Mouse (Mus musculus): Measurements from ENCODE around the gene Arrdc5. TPM values are rescaled to one million over a fixed set of nuclear protein-coding genes. Genes with fewer than 3 reads are reported as not detected.

The Arrdc5 gene
- polyA plus RNA-seq, 1 experiment from 2014 or later, result not detected

- no peak overlapping the region for H3K9ac ChIP-seq (ENCODE audit: low read depth, low read length)
- peaks cover 6% of the 10 kb centered on the region for H3K4me1 ChIP-seq (ENCODE audit: control insufficient read depth, insufficient read depth, low read length)
- no peak overlapping the region for H3K4me3 ChIP-seq (ENCODE audit: low read length)
- H3K4me2 ChIP-seq (replicated peaks; ENCODE audit: low read depth, low read length), result no peak overlapping the region
- no peak overlapping the region for H3K27ac ChIP-seq (ENCODE audit: low read depth, low read length)
- WGBS, result 37% methylated on average over 8 of the region's 8 CpGs
- ATAC-seq (ENCODE audit: low FRiP score, low TSS enrichment), result no peak
- H3K9me3 ChIP-seq (ENCODE audit: control insufficient read depth, low read length), result no peaks in the 10 kb centered on the region
- H3K27me3 ChIP-seq (ENCODE audit: control insufficient read depth, insufficient read depth, low read length), result no peaks in the 10 kb centered on the region
- no peaks in the 10 kb centered on the region; the same call in 1 of the 2 replicates for H3K36me3 ChIP-seq (ENCODE audit: control insufficient read depth, insufficient read depth, low read length)
Measured at GRCm38 (mm10) chr17:56332987-56333386, 32.9 kb upstream of the Arrdc5 start.

GRCm38 (mm10) chr17:56331256-56331655, 31.2 kb upstream of the Arrdc5 start:
- H3K4me2 ChIP-seq (replicated peaks; ENCODE audit: low read depth, low read length), result no peak overlapping the region
- no peaks in the 10 kb centered on the region for H3K27me3 ChIP-seq (ENCODE audit: control insufficient read depth, insufficient read depth, low read length)
- H3K4me1 ChIP-seq (ENCODE audit: control insufficient read depth, insufficient read depth, low read length), result peaks cover 15% of the 10 kb centered on the region
- no peak overlapping the region for H3K9ac ChIP-seq (ENCODE audit: low read depth, low read length)
- no peaks in the 10 kb centered on the region for H3K9me3 ChIP-seq (ENCODE audit: control insufficient read depth, low read length)
- H3K27ac ChIP-seq (ENCODE audit: low read depth, low read length), result no peak overlapping the region
- ATAC-seq (ENCODE audit: low FRiP score, low TSS enrichment), result no peak
- H3K4me3 ChIP-seq (ENCODE audit: low read length), result no peak overlapping the region
- no peaks in the 10 kb centered on the region; the same call in 1 of the 2 replicates for H3K36me3 ChIP-seq (ENCODE audit: control insufficient read depth, insufficient read depth, low read length)

- Histone ChIP-seq H3K4me2 (replicated peaks; ENCODE audit: low read depth, low read length) (no peak overlapping the region), H3K4me3 (ENCODE audit: low read length) (no peak overlapping the region), H3K27ac (ENCODE audit: low read depth, low read length) (no peak overlapping the region), H3K9me3 (ENCODE audit: control insufficient read depth, low read length) (no peaks in the 10 kb centered on the region), H3K36me3 (ENCODE audit: control insufficient read depth, insufficient read depth, low read length) (no peaks in the 10 kb centered on the region; the same call in 1 of the 2 replicates), H3K4me1 (ENCODE audit: control insufficient read depth, insufficient read depth, low read length) (peaks cover 15% of the 10 kb centered on the region), H3K9ac (ENCODE audit: low read depth, low read length) (no peak overlapping the region), H3K27me3 (ENCODE audit: control insufficient read depth, insufficient read depth, low read length) (no peaks in the 10 kb centered on the region)
- no peak for ATAC-seq (ENCODE audit: low FRiP score, low TSS enrichment)
- WGBS, result 83% methylated on average over 3 of the region's 3 CpGs
Measured at GRCm38 (mm10) chr17:56330345-56330744, 30.3 kb upstream of the Arrdc5 start.

GRCm38 (mm10) chr17:56329267-56329666, 29.2 kb upstream of the Arrdc5 start:
- Histone ChIP-seq H3K4me2 (replicated peaks; ENCODE audit: low read depth, low read length) (no peak overlapping the region), H3K9ac (ENCODE audit: low read depth, low read length) (no peak overlapping the region), H3K9me3 (ENCODE audit: control insufficient read depth, low read length) (no peaks in the 10 kb centered on the region), H3K4me3 (ENCODE audit: low read length) (no peak overlapping the region), H3K36me3 (ENCODE audit: control insufficient read depth, insufficient read depth, low read length) (no peaks in the 10 kb centered on the region; the same call in 1 of the 2 replicates), H3K4me1 (ENCODE audit: control insufficient read depth, insufficient read depth, low read length) (peaks cover 15% of the 10 kb centered on the region), H3K27me3 (ENCODE audit: control insufficient read depth, insufficient read depth, low read length) (no peaks in the 10 kb centered on the region), H3K27ac (ENCODE audit: low read depth, low read length) (no peak overlapping the region)
- ATAC-seq (ENCODE audit: low FRiP score, low TSS enrichment), result no peak

- Histone ChIP-seq H3K9ac (ENCODE audit: low read depth, low read length) (peak overlapping the region; percentile 95), H3K4me3 (ENCODE audit: low read length) (peak overlapping the region; percentile 89), H3K27me3 (ENCODE audit: control insufficient read depth, insufficient read depth, low read length) (no peaks in the 10 kb centered on the region), H3K9me3 (ENCODE audit: control insufficient read depth, low read length) (no peaks in the 10 kb centered on the region), H3K4me2 (replicated peaks; ENCODE audit: low read depth, low read length) (peak overlapping the region; percentile 94), H3K27ac (ENCODE audit: low read depth, low read length) (peak overlapping the region; percentile 85), H3K4me1 (ENCODE audit: control insufficient read depth, insufficient read depth, low read length) (peaks cover 15% of the 10 kb centered on the region), H3K36me3 (ENCODE audit: control insufficient read depth, insufficient read depth, low read length) (peaks cover 18% of the 10 kb centered on the region)
- ATAC-seq (ENCODE audit: low FRiP score, low TSS enrichment), result peak; percentile 48; the same call in 1 of the 2 replicates
- 2% methylated on average over 62 of the region's 67 CpGs for WGBS
Measured at GRCm38 (mm10) chr17:56326153-56327147, 26.4 kb upstream of the Arrdc5 start.

- peak within 1 kb of the TSS; percentile 89 for H3K4me3 ChIP-seq (ENCODE audit: low read length)
- H3K9me3 ChIP-seq (ENCODE audit: control insufficient read depth, low read length), result no peaks in the 10 kb centered on the region
- H3K4me1 ChIP-seq (ENCODE audit: control insufficient read depth, insufficient read depth, low read length), result peaks cover 15% of the 10 kb centered on the region
- peak; percentile 99 for ATAC-seq (ENCODE audit: low FRiP score, low TSS enrichment)
- H3K4me2 ChIP-seq (replicated peaks; ENCODE audit: low read depth, low read length), result peak within 1 kb of the TSS; percentile 94
- H3K27me3 ChIP-seq (ENCODE audit: control insufficient read depth, insufficient read depth, low read length), result no peaks in the 10 kb centered on the region
- H3K9ac ChIP-seq (ENCODE audit: low read depth, low read length), result peak within 1 kb of the TSS; percentile 95
- under 1% methylated on average over 49 of the region's 57 CpGs for WGBS
- H3K36me3 ChIP-seq (ENCODE audit: control insufficient read depth, insufficient read depth, low read length), result peaks cover 24% of the 10 kb centered on the region
- H3K27ac ChIP-seq (ENCODE audit: low read depth, low read length), result peak within 1 kb of the TSS; percentile 85
Measured at GRCm38 (mm10) chr17:56325450-56326152, 25.5 kb upstream of the Arrdc5 start, which contains the start of gene Kdm4b. Kdm4b (plus strand) TSS chr17:56326062.

GRCm38 (mm10) chr17:56324419-56324818, 24.3 kb upstream of the Arrdc5 start:
- H3K27ac ChIP-seq (ENCODE audit: low read depth, low read length), result no peak overlapping the region
- no peaks in the 10 kb centered on the region for H3K9me3 ChIP-seq (ENCODE audit: control insufficient read depth, low read length)
- no peaks in the 10 kb centered on the region for H3K27me3 ChIP-seq (ENCODE audit: control insufficient read depth, insufficient read depth, low read length)
- peaks cover 36% of the 10 kb centered on the region for H3K36me3 ChIP-seq (ENCODE audit: control insufficient read depth, insufficient read depth, low read length)
- no peak for ATAC-seq (ENCODE audit: low FRiP score, low TSS enrichment)
- 53% methylated on average over 3 of the region's 3 CpGs for whole genome bisulfite sequencing
- peaks cover 15% of the 10 kb centered on the region for H3K4me1 ChIP-seq (ENCODE audit: control insufficient read depth, insufficient read depth, low read length)
- H3K9ac ChIP-seq (ENCODE audit: low read depth, low read length), result no peak overlapping the region
- no peak overlapping the region for H3K4me3 ChIP-seq (ENCODE audit: low read length)
- no peak overlapping the region for H3K4me2 ChIP-seq (replicated peaks; ENCODE audit: low read depth, low read length)

- peaks cover 82% of the 10 kb centered on the region for H3K36me3 ChIP-seq (ENCODE audit: control insufficient read depth, insufficient read depth, low read length)
- ATAC-seq (ENCODE audit: low FRiP score, low TSS enrichment), result no peak
- no peaks in the 10 kb centered on the region for H3K9me3 ChIP-seq (ENCODE audit: control insufficient read depth, low read length)
- peaks cover 27% of the 10 kb centered on the region for H3K4me1 ChIP-seq (ENCODE audit: control insufficient read depth, insufficient read depth, low read length)
- 81% methylated on average over 15 of the region's 15 CpGs for WGBS
- H3K27me3 ChIP-seq (ENCODE audit: control insufficient read depth, insufficient read depth, low read length), result no peaks in the 10 kb centered on the region
- no peak overlapping the region for H3K9ac ChIP-seq (ENCODE audit: low read depth, low read length)
- H3K27ac ChIP-seq (ENCODE audit: low read depth, low read length), result 0 out of 2 replicates have a peak overlapping the region, but pooled peaks have one; percentile 57
- H3K4me3 ChIP-seq (ENCODE audit: low read length), result no peak overlapping the region
- H3K4me2 ChIP-seq (replicated peaks; ENCODE audit: low read depth, low read length), result no peak overlapping the region
Measured at GRCm38 (mm10) chr17:56309191-56309945, 9.3 kb upstream of the Arrdc5 start.
